23 mouse cellular contexts compared by ENCODE assay signal in genomic region chr6:102478320-102479080, GRCm38 (mm10).
A peak's percentile ranks its signal among the peaks of the same experiment; 100 is the strongest.
DNase-seq lines count a peak whose midpoint lies in the region; ATAC-seq and TF ChIP-seq lines count a peak whose summit lies in the region.
"Had no signal": no experiment of that assay in that cellular context is flagged by ENCODE, and none has a peak within 500 bp of the region (broad histone marks: within the 10 kb centered on the region; RNA-seq: fewer than 3 reads in every experiment).

No protein-coding gene starts in this region.

- H3K4me2 ChIP-seq in limb, embryonic 13.5 days (replicated peaks): no peak overlapping the region
- no peak overlapping the region for H3K4me2 ChIP-seq in intestine, embryonic 16.5 days (ENCODE audit: low read depth, low read length)
- H3K4me2 ChIP-seq in midbrain, embryonic 13.5 days (replicated peaks): no peak overlapping the region
- H3K4me2 ChIP-seq: embryonic facial prominence, embryonic 15.5 days; forebrain, embryonic 15.5 days; heart, embryonic 11.5 days; hindbrain, embryonic 12.5 days; hindbrain, embryonic 15.5 days had no signal

- H3K27me3 ChIP-seq in limb, embryonic 13.5 days: no peaks in the 10 kb centered on the region
- no peaks in the 10 kb centered on the region for H3K27me3 ChIP-seq in limb, embryonic 10.5 days (ENCODE audit: low read depth, poor library complexity, severe bottlenecking)
- H3K27me3 ChIP-seq in intestine, embryonic 16.5 days (replicated peaks; ENCODE audit: control insufficient read depth, insufficient read depth, low read length): no peaks in the 10 kb centered on the region
- no peaks in the 10 kb centered on the region for H3K27me3 ChIP-seq in kidney, adult 2 months (replicated peaks; ENCODE audit: control insufficient read depth, insufficient read depth, low read length)
- H3K27me3 ChIP-seq in midbrain, embryonic 13.5 days: no peaks in the 10 kb centered on the region
- H3K27me3 ChIP-seq: embryonic facial prominence, embryonic 15.5 days; forebrain, embryonic 15.5 days; hindbrain, embryonic 12.5 days; hindbrain, embryonic 15.5 days; Patski had no signal

- WGBS in limb, embryonic 13.5 days: 72% methylated on average over 8 of the region's 8 CpGs
- WGBS in limb, embryonic 10.5 days: 81% methylated on average over 8 of the region's 8 CpGs
- WGBS in intestine, embryonic 16.5 days: 67% methylated on average over 8 of the region's 8 CpGs
- WGBS in kidney, adult 2 months: 72% methylated on average over 8 of the region's 8 CpGs
- WGBS in midbrain, embryonic 13.5 days: 88% methylated on average over 8 of the region's 8 CpGs

- peak; percentile 2 for DNase-seq in embryo, embryonic 11 days
- no peak for DNase-seq in embryo, embryonic 9.5 days (ENCODE audit: extremely low spot score)
- no peak for DNase-seq in limb, embryonic 10.5 days (ENCODE audit: low spot score)
- peak; percentile 36 for DNase-seq in telencephalon, adult 2 months (ENCODE audit: low read depth, low spot score)
- no peak for DNase-seq in kidney, adult 2 months
- DNase-seq: adrenal gland, postnatal 10 days; adrenal gland, postnatal 36 days; cerebellum, adult 11 months; cerebellum, adult 2 months; cerebellum, adult 9-11 months; cerebellum, postnatal 36 days; gastrocnemius, postnatal 36 days; heart, adult 2 months; kidney, adult 8-10 months had no signal

- ATAC-seq in limb, embryonic 13.5 days (ENCODE audit: low FRiP score, low read depth): peak; percentile 28; the same call in 1 of the 2 replicates
- peak; percentile 84 for ATAC-seq in intestine, embryonic 16.5 days
- no peak for ATAC-seq in midbrain, embryonic 13.5 days
- ATAC-seq: forebrain, embryonic 15.5 days; Patski had no signal

- no peaks in the 10 kb centered on the region for H3K9me3 ChIP-seq in limb, embryonic 13.5 days
- no peaks in the 10 kb centered on the region for H3K9me3 ChIP-seq in limb, embryonic 10.5 days (replicated peaks)
- H3K9me3 ChIP-seq in intestine, embryonic 16.5 days (ENCODE audit: control insufficient read depth, low read length): no peaks in the 10 kb centered on the region
- H3K9me3 ChIP-seq in midbrain, embryonic 13.5 days: no peaks in the 10 kb centered on the region
- H3K9me3 ChIP-seq: embryonic facial prominence, embryonic 15.5 days; forebrain, embryonic 15.5 days; hindbrain, embryonic 12.5 days; hindbrain, embryonic 15.5 days had no signal

- no peak for TF ChIP-seq CTCF in kidney, adult 2 months (conservative IDR thresholded peaks at IDR 0.05; ENCODE audit: insufficient read depth, insufficient read length, low read depth, low read length)

- H3K4me3 ChIP-seq in limb, embryonic 13.5 days: no peak overlapping the region
- H3K4me3 ChIP-seq in limb, embryonic 10.5 days: no peak overlapping the region
- no peak overlapping the region for H3K4me3 ChIP-seq in intestine, embryonic 16.5 days (ENCODE audit: low read length)
- H3K4me3 ChIP-seq in kidney, adult 2 months (ENCODE audit: insufficient read depth, low read depth, low read length): no peak overlapping the region
- no peak overlapping the region for H3K4me3 ChIP-seq in midbrain, embryonic 13.5 days (replicated peaks)
- H3K4me3 ChIP-seq: embryonic facial prominence, embryonic 15.5 days; forebrain, embryonic 15.5 days; heart, adult 2 months; hindbrain, embryonic 12.5 days; hindbrain, embryonic 15.5 days had no signal

- no peak overlapping the region for H3K9ac ChIP-seq in limb, embryonic 13.5 days
- no peak overlapping the region for H3K9ac ChIP-seq in intestine, embryonic 16.5 days (ENCODE audit: low read depth, low read length)
- no peak overlapping the region for H3K9ac ChIP-seq in midbrain, embryonic 13.5 days (replicated peaks)
- H3K9ac ChIP-seq: embryonic facial prominence, embryonic 15.5 days; forebrain, embryonic 15.5 days; hindbrain, embryonic 12.5 days; hindbrain, embryonic 15.5 days had no signal

- no peaks in the 10 kb centered on the region for H3K4me1 ChIP-seq in limb, embryonic 13.5 days
- no peaks in the 10 kb centered on the region for H3K4me1 ChIP-seq in limb, embryonic 10.5 days
- H3K4me1 ChIP-seq in intestine, embryonic 16.5 days (ENCODE audit: control insufficient read depth, insufficient read depth, low read length): no peaks in the 10 kb centered on the region
- no peaks in the 10 kb centered on the region for H3K4me1 ChIP-seq in kidney, adult 2 months (ENCODE audit: control insufficient read depth, insufficient read depth, low read length)
- H3K4me1 ChIP-seq in midbrain, embryonic 13.5 days (replicated peaks): no peaks in the 10 kb centered on the region
- H3K4me1 ChIP-seq: embryonic facial prominence, embryonic 15.5 days; forebrain, embryonic 15.5 days; hindbrain, embryonic 12.5 days; hindbrain, embryonic 15.5 days had no signal

- no peak overlapping the region for H3K27ac ChIP-seq in limb, embryonic 13.5 days
- no peak overlapping the region for H3K27ac ChIP-seq in limb, embryonic 10.5 days
- H3K27ac ChIP-seq in intestine, embryonic 16.5 days (ENCODE audit: low read length): no peak overlapping the region
- H3K27ac ChIP-seq in kidney, adult 2 months (ENCODE audit: insufficient read depth, low read depth, low read length): no peak overlapping the region
- no peak overlapping the region for H3K27ac ChIP-seq in midbrain, embryonic 13.5 days
- H3K27ac ChIP-seq: embryonic facial prominence, embryonic 15.5 days; forebrain, embryonic 15.5 days; heart, adult 2 months; hindbrain, embryonic 12.5 days; hindbrain, embryonic 15.5 days had no signal

- TF ChIP-seq POLR2A in kidney, adult 2 months (IDR thresholded peaks at IDR 0.05; ENCODE audit: low read depth, low read length): no peak

- no peaks in the 10 kb centered on the region for H3K36me3 ChIP-seq in limb, embryonic 13.5 days
- H3K36me3 ChIP-seq in limb, embryonic 10.5 days: no peaks in the 10 kb centered on the region
- H3K36me3 ChIP-seq in intestine, embryonic 16.5 days (ENCODE audit: control insufficient read depth, insufficient read depth, low read length): no peaks in the 10 kb centered on the region
- no peaks in the 10 kb centered on the region for H3K36me3 ChIP-seq in kidney, adult 2 months (ENCODE audit: control insufficient read depth, insufficient read depth, low read length)
- H3K36me3 ChIP-seq in midbrain, embryonic 13.5 days: no peaks in the 10 kb centered on the region
- H3K36me3 ChIP-seq: embryonic facial prominence, embryonic 15.5 days; forebrain, embryonic 15.5 days; hindbrain, embryonic 12.5 days; hindbrain, embryonic 15.5 days had no signal

Comparison
In these comparisons a context has a peak if more than half of its experiments do, and no peak if none do; other contexts are left out.
1. DNase-seq: peak in embryo, embryonic 11 days (single experiment) and telencephalon, adult 2 months (single experiment); none in embryo, embryonic 9.5 days (single experiment), limb, embryonic 10.5 days (single experiment) and kidney, adult 2 months (single experiment).